Mouse (Mus musculus) mammary gland, adult 2 months (tissue): ENCODE data around the gene Insig2. TPM values are rescaled to one million over a fixed set of nuclear protein-coding genes. Genes with fewer than 3 reads are reported as not detected.

Experiments
- polyA plus RNA-seq: library from polyadenylated mRNA; depleted of rRNA; stranded (reverse); fragments of >200 nt; gene quantifications from 2 replicates; pipeline ENCODE4 v1.2.3, GENCODE M21; 2012; ENCODE audit warnings: low replicate concordance; rRNA removed

Insig2 gene
- 16.1 and 36.6 TPM in 2 replicates for polyA plus RNA-seq

DNA sequence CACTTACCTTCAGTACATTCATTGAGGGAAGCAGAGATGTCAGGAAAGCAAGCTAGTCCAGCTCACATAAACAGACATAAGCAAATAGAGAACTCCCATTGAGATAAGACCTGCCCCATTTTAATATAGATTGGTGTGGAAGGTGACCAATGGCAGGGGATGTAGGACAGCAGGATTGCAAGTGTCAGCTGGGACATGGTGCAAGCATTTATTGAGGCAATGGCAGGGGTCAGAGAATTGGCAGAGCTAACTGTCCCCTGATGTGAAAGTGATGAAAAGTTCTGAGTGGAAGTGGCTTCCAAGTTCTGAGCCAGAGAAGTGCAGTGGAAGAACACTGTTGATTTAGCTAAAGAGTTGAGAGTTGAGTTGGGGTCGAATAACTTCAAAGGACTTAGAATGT is at the start of gene Insig2:
Gene Insig2, minus strand, starts transcription at position 105 of the 400 bp plus-strand sequence.

Other genes starting within 250 kb of the Insig2 start
- gene Ccdc93, start 98.5 kb upstream of the Insig2 start, polyA plus RNA-seq, result 5.4 and 11.4 TPM in 2 replicates
- 0.08 TPM in 1 of 2 replicates, not detected in the other for gene Htr5b, start 195.9 kb upstream of the Insig2 start, polyA plus RNA-seq
- gene Ddx18, start 235.4 kb upstream of the Insig2 start, polyA plus RNA-seq, result 19.0 and 27.6 TPM in 2 replicates